Mouse (Mus musculus) liver, adult 2 months (tissue): ENCODE measurements around the gene Noc3l.

Experiments used
- CTCF ChIP-seq: fragments of 200-500 bp; IDR thresholded peaks from 2 replicates; pipeline ENCODE4 v1.5.1; 2011; ENCODE audit warnings: low read depth, low read length, control low read depth
- POLR2A ChIP-seq: fragments of 200-500 bp; IDR thresholded peaks from 2 replicates; pipeline ENCODE4 v1.6.1; 2011; ENCODE audit warnings: low read length, control low read depth; ENCODE audit not compliant: insufficient read depth; ENCODE audit errors: extremely low read depth

- TF ChIP-seq CTCF, result no peak
- TF ChIP-seq POLR2A, result no peak
Measured at GRCm38 (mm10) chr19:38750192-38750591, 68.8 kb downstream of the Noc3l start.
